Mouse (Mus musculus) activated CD4-positive, CD25-positive, alpha-beta regulatory T cell, adult 4 months (primary cell): ENCODE data around the gene Dpp6. TPM values are rescaled to one million over a fixed set of nuclear protein-coding genes. Genes with fewer than 3 reads are reported as not detected.

ENCODE experiments used
- ATAC-seq: one replicate; pipeline ENCODE4 v1.8.0; 2017
- polyA plus RNA-seq, 2 experiments: library from polyadenylated mRNA; unstranded; fragments of 100-300 nt; shearing (Covaris generic); gene quantifications; one replicate each; pipeline ENCODE4 v1.2.1; 2017

Dpp6 gene
- polyA plus RNA-seq, 2 experiments from 2014 or later = 0.63 TPM; not detected in 1

- no peak for ATAC-seq
Observed at GRCm38 (mm10) chr5:27685923-27686322, 868.9 kb downstream of the Dpp6 start.

- ATAC-seq = no peak
Observed at GRCm38 (mm10) chr5:27687311-27687710, 870.3 kb downstream of the Dpp6 start.

- ATAC-seq = no peak
Observed at GRCm38 (mm10) chr5:27702482-27702881, 885.5 kb downstream of the Dpp6 start.

- no peak for ATAC-seq
Observed at GRCm38 (mm10) chr5:27705020-27705419, 888.0 kb downstream of the Dpp6 start.

GRCm38 (mm10) chr5:27706551-27706950 is 889.5 kb downstream of the Dpp6 start:
- ATAC-seq = no peak

- ATAC-seq = no peak
Observed at GRCm38 (mm10) chr5:27707283-27707682, 890.3 kb downstream of the Dpp6 start.

- no peak for ATAC-seq
Observed at GRCm38 (mm10) chr5:27708209-27708608, 891.2 kb downstream of the Dpp6 start.

GRCm38 (mm10) chr5:27711461-27712192 is 894.6 kb downstream of the Dpp6 start:
- ATAC-seq = no peak

- no peak for ATAC-seq
Observed at GRCm38 (mm10) chr5:27714356-27714755, 897.4 kb downstream of the Dpp6 start.

GRCm38 (mm10) chr5:27716026-27716425 is 899.0 kb downstream of the Dpp6 start:
- no peak for ATAC-seq

- ATAC-seq = no peak
Observed at GRCm38 (mm10) chr5:27717301-27717700, 900.3 kb downstream of the Dpp6 start.

- ATAC-seq = no peak
Observed at GRCm38 (mm10) chr5:27719311-27719710, 902.3 kb downstream of the Dpp6 start.

GRCm38 (mm10) chr5:27724460-27724859 is 907.5 kb downstream of the Dpp6 start:
- ATAC-seq = no peak

- ATAC-seq = no peak
Observed at GRCm38 (mm10) chr5:27730666-27731065, 913.7 kb downstream of the Dpp6 start.

GRCm38 (mm10) chr5:27731392-27731791 is 914.4 kb downstream of the Dpp6 start:
- ATAC-seq = no peak

GRCm38 (mm10) chr5:27732288-27732868 is 915.4 kb downstream of the Dpp6 start:
- no peak for ATAC-seq

- no peak for ATAC-seq
Observed at GRCm38 (mm10) chr5:27737168-27737567, 920.2 kb downstream of the Dpp6 start.

- no peak for ATAC-seq
Observed at GRCm38 (mm10) chr5:27739216-27739615, 922.2 kb downstream of the Dpp6 start.

GRCm38 (mm10) chr5:27744944-27745343 is 927.9 kb downstream of the Dpp6 start:
- ATAC-seq = no peak

GRCm38 (mm10) chr5:27765780-27766179 is 948.8 kb downstream of the Dpp6 start:
- no peak for ATAC-seq

- no peak for ATAC-seq
Observed at GRCm38 (mm10) chr5:27767948-27768347, 950.9 kb downstream of the Dpp6 start.
